Mouse (Mus musculus) hindlimb bud, embryonic 11.5 days (tissue): ENCODE results near the gene Gtf2ird1.
"Not testable (repeated sequence)": the region's sequence is repeated elsewhere in the genome, so short reads cannot be mapped to it uniquely, and the experiment has no call there.

Experiments used
- DNase-seq: peaks from one replicate; pipeline ENCODE4 v3.0.0-alpha.2; 2012; ENCODE audit warnings: low read depth, low spot score; ENCODE audit errors: extremely low spot score

Gtf2ird1 gene

GRCm38 (mm10) chr5:134350660-134351059, 105.9 kb downstream of the Gtf2ird1 start:
- no peak for DNase-seq

DNA sequence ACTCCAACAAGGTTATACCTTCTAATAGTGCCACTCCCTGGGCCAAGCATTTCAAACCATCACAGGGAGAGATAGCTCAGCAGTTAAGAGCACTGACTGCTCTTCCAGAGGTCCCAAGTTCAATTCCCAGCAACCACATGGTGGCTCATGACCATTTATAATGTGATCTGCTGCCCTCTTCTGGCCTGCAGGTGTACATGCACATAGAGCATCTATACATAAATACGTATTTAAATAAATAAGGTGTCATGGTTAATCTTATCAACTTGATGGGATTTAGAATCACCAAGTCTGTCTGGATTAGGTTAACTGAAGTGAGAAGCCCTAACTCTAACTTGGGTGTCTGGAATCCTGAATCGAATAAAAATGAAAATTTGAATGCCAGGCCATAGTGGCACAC, 109.5 kb downstream of the Gtf2ird1 start:
- DNase-seq, result no peak

GRCm38 (mm10) chr5:134345449-134345848, 111.1 kb downstream of the Gtf2ird1 start:
- DNase-seq, result no peak

DNA sequence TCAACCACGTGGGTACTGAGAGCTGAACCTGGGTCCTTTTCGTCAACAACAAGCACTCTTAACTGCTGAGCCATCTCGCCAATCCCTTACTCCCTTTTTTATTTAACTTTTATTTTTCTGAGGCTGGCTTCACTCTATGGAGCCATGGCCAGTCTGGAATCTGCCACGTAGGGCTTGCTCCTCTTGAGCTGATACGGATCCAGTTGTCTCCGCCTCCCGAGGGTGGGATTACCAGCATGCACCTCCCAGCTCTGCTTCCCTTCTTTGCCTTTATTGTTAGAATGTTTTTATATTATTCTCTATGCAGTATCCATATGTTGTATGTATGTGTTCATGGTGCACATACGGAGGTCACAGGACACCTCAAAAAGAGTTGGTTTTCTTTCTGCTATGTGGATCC, 112.4 kb downstream of the Gtf2ird1 start:
- DNase-seq, result no peak

DNA sequence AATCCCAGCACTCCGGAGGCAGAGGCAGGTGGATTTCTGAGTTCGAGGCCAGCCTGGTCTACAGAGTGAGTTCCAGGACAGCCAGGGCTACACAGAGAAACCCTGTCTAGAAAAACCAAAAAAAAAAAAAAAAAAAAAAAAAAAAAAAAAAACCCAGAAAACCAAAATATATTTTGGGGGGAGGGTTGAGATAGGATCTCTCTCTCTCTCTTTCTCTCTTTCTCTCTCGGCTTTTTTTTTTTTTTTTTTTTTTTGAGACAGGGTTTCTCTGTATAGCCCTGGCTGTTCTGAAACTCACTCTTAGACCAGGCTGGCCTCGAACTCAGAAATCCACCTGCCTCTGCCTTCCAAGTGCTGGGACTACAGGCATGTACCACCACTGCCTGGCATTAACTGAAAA, 113.0 kb downstream of the Gtf2ird1 start:
- not testable (repeated sequence) for DNase-seq

DNA sequence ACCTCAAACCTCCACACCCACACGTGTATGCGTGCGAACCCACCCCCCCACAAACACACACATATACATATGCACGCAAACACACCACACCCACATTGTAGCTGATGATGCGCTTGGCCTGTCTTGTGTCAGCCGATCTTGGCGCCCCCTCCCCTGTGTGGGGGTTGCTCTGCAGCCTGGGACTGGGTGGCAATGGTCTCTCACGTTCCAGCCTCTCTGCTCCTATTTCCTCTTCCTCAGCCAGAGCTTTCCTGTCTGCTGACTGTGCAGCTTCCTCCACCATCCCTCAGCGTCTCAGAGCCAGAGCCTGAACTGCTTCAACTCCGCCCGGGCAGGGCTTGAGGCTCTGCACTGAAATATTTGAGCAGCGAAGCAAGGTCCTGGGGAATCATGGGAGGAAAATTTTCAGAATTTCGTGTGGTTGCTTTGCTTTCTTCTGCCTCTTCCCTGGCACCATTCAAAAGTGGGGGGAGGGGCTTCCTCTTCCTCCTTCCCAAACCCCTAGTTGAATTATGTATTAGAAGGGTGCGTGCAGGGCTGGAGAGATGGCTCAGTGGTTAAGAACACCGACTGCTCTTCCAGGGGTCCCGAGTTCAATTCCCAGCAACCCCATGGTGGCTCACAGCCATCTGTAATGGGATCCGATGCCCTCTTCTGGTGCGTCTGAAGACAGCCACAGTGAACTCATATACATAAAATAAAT, 113.9 kb downstream of the Gtf2ird1 start:
- DNase-seq, result no peak

DNA sequence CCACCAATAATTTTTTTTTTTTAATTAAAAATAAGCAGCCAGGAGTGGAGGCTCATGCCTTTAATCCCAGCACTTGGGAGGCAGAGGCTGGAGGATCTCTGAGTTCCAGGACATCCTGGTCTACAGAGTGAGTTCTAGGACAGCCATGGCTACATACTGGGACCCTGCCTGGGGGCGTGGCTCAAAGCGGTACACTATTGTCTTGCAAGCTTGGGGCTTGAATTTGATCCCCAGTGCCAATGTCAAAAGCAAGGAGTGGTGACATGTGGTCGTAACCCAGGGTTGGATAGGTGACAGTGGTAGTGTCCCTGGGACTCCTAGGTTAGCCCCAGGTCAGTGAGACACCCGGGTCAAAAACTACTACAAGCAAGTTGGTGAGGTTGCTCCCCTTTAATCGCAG, 114.8 kb downstream of the Gtf2ird1 start:
- no peak for DNase-seq

DNA sequence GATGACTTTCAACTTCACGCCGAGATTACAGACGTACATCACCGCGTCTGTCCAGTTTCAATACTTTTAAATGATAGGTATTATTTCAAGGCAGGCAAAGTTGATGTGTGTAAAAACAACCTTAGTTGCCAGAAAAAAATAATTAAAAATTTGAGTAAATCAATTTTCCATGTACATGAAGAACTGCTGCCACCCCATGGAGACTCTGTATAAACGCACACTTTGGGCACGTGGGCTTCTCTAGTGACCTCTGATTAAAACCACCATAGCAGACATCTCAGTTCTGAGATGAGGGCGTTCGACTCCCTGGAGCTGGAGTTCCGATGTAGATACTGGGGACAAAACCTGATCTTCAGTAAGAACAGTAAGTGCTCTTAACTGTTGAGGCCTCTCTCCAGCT, 115.2 kb downstream of the Gtf2ird1 start:
- no peak for DNase-seq

GRCm38 (mm10) chr5:134340101-134340522, 116.4 kb downstream of the Gtf2ird1 start:
- no peak for DNase-seq

DNA sequence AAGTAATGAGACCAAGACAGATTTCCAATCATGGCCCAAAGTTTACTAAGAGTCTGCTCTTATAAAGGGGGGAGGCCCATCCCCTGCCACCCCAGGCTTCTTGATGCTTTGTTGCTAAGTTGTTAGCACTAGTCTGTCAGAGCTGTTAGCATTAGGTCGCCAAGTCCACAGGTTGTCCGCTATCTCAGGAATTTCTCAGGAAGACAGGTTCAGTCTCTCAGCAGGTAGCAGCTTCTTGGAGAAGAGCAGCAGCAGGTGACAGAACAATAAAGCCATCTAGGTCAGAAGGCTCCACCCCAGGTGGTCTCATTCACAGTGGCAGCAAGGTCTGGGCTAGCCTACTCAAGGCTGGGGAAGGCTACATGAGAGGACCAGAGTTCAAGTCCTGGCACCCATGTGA, 119.5 kb downstream of the Gtf2ird1 start:
- DNase-seq, result not testable (repeated sequence)

- no peak for DNase-seq
Measured at GRCm38 (mm10) chr5:134332743-134333142, 123.8 kb downstream of the Gtf2ird1 start.

- DNase-seq, result no peak
Measured at GRCm38 (mm10) chr5:134330082-134330481, 126.4 kb downstream of the Gtf2ird1 start.

DNA sequence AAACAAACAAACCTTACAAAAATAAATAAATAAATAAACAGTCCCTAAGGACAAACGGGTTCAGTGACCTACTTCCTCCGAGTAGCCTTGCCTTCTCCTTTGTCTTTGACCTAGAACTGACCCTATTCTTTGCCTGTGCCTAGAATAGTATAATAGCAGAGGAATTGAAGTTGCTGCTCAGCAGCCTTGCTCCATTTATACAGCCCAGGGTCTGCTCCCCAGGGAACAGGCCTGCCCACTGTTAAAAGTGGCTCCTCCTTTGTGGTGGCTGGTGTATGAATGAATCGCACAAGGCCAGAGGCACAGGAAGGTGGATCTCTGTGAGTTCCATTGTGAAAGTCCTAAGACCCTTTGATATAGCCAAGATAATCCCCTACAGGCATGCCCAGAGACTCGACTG, 127.2 kb downstream of the Gtf2ird1 start:
- no peak for DNase-seq

GRCm38 (mm10) chr5:134328482-134329001, 128.0 kb downstream of the Gtf2ird1 start:
- no peak for DNase-seq

DNA sequence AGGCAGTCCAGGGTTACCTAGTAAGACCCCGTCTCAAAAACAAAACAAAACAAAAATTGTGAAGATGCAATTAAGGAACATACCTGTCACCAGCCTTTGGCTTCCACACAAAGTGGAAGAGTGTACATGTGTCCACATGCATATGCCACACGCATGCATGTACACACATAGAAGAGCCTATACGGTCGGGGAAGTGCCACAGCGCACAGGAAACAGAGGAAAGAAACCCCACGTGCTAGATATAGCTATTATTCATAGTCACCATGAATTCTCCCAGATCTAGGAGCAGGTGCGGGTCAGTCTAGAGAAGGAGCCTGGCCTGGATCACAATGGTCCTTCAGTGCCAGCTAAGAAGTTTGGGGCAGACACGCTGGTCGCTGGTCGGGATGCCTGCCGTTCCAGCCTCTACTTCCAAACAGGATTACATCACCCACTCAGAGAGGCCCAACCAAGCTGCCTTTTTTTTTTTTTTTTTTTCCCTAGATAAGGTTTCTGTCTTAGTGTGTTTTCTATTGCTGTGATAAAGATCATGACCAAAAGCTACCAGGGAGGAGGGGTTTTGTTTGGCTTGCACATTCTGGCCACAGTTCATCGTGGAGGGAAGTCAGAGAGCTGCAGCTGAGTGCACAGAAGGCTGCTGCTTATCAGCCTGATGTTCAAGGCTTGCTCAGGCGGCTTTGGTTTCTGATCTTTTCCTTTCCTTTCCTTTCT, 130.5 kb downstream of the Gtf2ird1 start:
- DNase-seq, result no peak

DNA sequence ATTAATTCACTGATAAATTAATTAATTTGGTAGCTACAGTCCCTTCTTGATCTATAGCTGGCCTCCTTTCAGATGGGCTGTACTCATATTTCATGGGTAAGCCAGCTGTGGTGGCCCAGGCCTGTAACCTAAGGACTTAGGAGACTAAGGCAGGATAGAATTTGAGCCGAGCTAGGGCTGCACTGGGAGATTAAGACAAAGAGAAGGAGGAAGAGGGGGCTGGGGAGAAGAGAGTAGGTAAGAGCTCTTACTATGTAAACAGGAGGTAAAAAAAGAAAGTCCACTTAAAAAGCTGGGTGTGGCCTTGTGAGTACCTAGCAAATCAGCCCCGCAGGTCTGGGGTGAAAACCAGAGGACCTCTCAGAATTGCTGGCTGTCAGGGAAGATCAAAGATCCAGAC, 132.6 kb downstream of the Gtf2ird1 start:
- DNase-seq, result no peak

GRCm38 (mm10) chr5:134323311-134323710, 133.2 kb downstream of the Gtf2ird1 start:
- no peak for DNase-seq

- no peak for DNase-seq
Measured at GRCm38 (mm10) chr5:134322355-134322754, 134.2 kb downstream of the Gtf2ird1 start.

DNA sequence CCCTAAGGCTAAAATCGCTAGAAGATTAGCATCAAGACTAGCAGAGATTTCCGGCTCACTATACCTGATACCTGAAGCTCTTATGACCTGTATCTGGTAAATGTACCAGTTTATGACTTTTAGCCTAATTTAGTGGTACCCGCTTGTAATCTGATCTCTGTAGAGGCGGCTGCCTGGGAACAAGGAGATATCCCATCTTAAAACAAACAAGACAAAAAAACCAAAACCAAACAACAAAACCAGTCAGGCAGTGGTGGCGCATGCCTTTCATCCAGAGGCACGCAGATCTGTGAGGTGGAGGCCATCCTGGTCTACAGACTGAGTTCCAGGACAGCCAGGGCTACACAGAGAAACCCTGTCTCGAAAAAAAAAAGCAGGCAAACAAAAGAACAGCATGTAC, 134.8 kb downstream of the Gtf2ird1 start:
- no peak for DNase-seq

- no peak for DNase-seq
Measured at GRCm38 (mm10) chr5:134318903-134319302, 137.6 kb downstream of the Gtf2ird1 start.

DNA sequence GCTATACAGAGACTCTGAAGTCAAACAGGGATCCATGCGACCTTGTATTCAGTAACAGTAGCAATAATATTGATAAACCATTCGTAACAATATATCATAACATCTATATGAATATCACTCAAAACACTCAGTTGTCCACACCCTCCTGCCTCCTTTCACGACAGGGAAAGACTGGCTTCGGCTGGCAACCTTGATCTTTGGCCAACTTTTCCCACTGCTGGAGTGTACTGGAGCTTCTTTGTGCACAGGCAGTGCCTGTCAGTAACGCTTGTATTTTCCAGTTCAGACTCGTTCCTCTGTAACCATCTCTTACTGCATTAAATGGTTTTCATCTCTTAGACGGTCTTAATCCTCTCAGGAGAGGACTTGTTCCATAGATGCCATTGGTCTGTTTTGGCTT, 139.8 kb downstream of the Gtf2ird1 start:
- no peak for DNase-seq

DNA sequence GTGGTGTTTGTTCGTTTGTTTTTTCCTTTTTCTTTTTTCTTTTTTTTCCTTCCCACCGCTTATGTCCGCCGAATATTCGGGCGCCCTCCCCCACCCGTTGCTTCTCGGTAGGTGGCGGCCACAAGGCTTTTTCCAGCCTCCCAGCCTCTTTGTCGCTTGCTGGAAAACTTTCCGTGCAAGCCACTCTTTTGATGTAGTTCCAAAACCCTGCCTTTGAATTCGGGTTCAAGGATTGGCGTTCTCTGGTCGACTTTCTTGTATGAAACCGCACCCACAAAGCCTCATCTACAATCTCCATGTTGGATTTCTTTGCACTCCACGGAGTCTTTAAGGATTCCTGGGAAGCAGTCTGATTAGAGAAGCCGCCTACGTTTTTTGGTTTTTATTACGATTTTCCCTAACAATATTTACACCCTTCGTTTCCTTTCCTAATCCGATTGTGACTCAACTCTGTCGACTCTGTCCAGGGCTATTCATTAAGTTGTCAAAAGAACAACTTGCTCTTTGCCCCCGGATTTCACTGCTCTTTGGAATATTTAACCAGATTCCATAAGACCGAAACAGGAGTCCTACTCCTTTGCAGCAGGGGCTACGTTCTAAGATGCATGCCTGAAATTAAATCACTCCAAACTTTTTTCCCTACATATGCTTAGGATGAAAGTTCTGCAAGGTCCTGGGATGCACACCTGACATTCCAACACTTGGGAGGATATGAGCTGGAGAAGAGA, 140.7 kb downstream of the Gtf2ird1 start:
- peak; percentile 30 for DNase-seq
